In genomic region chr6:5223551-5223950, GRCm38 (mm10) we compare ENCODE assay signal across 25 mouse cellular contexts. TPM values are rescaled to one million over a fixed set of nuclear protein-coding genes. Genes with fewer than 3 reads are reported as not detected.
"Had no signal": no experiment of that assay in that cellular context is flagged by ENCODE, and none has a peak within 500 bp of the region (broad histone marks: within the 10 kb centered on the region; RNA-seq: fewer than 3 reads in every experiment).

No protein-coding gene starts in this region.

RNA-seq across cellular contexts. Expression of gene Pon1, which starts 29.8 kb away (rescaled TPM):
- total RNA-seq: left cerebral cortex, adult 8-10 months; left cerebral cortex, postnatal 10 days; left cerebral cortex, postnatal 14 days; left cerebral cortex, postnatal 25 days; left cerebral cortex, postnatal 36 days; left cerebral cortex, postnatal 4 days; megakaryocyte progenitor cell, adult 5-6 weeks; megakaryocyte, adult 5-6 weeks; megakaryocyte-erythroid progenitor cell, adult 5-6 weeks; monocyte, adult 5-6 weeks had no signal
- polyA plus RNA-seq: limb, embryonic 10.5 days; limb, embryonic 11.5 days; limb, embryonic 12.5 days; limb, embryonic 13.5 days; limb, embryonic 14.5 days; lung, embryonic 14.5 days; lung, embryonic 15.5 days; macrophage; midbrain, embryonic 10.5 days; midbrain, embryonic 12.5 days; midbrain, embryonic 14.5 days; midbrain, postnatal 0 days; myocyte; neural tube, embryonic 11.5 days; neural tube, embryonic 12.5 days had no signal
